Mouse (Mus musculus) CD4-positive, CD25-positive, alpha-beta regulatory T cell, adult 9 weeks (primary cell): ENCODE measurements around the gene Hpgds. TPM values are rescaled to one million over a fixed set of nuclear protein-coding genes. Genes with fewer than 3 reads are reported as not detected.

Source experiments
- polyA plus RNA-seq: library from polyadenylated mRNA; unstranded; fragments of 100-300 nt; shearing (Covaris generic); gene quantifications from one replicate; pipeline ENCODE4 v1.2.1, GENCODE M21; 2017

Gene Hpgds
- 8.7 TPM for polyA plus RNA-seq

DNA sequence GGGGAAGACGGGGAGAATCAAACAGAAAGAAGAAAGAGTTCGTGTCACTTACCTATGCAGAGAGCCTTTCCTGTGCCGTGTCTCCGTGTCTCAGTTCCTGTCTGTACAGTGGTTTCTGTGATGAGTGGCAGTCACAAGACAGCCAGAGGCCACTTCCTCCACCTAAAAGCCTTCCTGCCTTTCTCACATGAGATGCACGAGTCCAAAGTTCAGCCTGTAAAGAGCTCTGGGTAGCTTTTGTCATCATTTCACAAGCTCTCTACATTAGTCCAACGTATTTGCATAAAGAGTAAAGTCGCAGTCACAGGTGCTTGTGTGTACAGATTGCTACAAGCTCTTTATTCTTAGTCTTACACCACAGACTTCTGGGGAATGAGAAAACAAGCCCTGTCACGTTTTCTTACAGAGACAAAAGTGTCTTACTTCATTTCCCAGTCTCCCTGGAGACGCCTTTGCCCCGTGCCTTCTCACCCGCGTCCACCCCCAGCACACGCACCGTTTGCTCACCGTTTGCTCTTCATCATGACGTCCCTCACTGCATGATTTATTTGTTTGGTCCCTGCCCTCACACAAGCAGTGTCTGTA is at the start of gene Hpgds:
Hpgds (minus strand) TSS at position 288 of the 585 bp plus-strand sequence.

Other genes with a start within 250 kb of the Hpgds start
- 44.4 TPM for gene Smarcad1, start 102.3 kb downstream of the Hpgds start, polyA plus RNA-seq
- not detected for gene C130060K24Rik, start 236.2 kb upstream of the Hpgds start, polyA plus RNA-seq